Mouse (Mus musculus): ENCODE measurements around the gene Slc7a4. TPM values are rescaled to one million over a fixed set of nuclear protein-coding genes. Genes with fewer than 3 reads are reported as not detected.
"Not testable (repeated sequence)": the region's sequence is repeated elsewhere in the genome, so short reads cannot be mapped to it uniquely, and the experiment has no call there.

The Slc7a4 gene
- polyA plus RNA-seq, 1 experiment from 2014 or later: 25.0 TPM

DNA sequence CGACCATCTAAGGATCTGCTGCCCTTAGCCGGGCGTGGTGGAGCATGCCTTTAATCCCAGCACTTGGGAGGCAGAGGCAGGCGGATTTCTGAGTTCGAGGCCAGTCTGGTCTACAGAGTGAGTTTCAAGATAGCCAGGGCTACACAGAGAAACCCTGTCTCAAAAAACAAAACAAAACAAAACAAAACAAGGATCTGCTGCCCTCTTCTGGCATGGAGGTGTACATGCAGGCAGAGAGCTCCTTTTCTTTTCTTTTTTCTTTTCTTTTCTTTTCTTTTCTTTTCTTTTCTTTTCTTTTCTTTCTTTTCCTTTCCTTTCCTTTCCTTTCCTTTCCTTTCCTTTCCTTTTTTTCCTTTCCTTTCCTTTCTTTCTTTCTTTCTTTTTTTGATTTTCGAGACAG is 31.7 kb upstream of the Slc7a4 start:
- H3K27ac ChIP-seq (replicated peaks; ENCODE audit: low read depth, low read length); H3K4me2 ChIP-seq (ENCODE audit: low read length); H3K4me3 ChIP-seq (replicated peaks; ENCODE audit: low read depth, low read length); ATAC-seq (ENCODE audit: low FRiP score, low TSS enrichment); H3K36me3 ChIP-seq (ENCODE audit: control insufficient read depth, insufficient read depth, low read length); H3K9ac ChIP-seq (replicated peaks; ENCODE audit: low read length); H3K4me1 ChIP-seq (ENCODE audit: control insufficient read depth, insufficient read depth, low read length); DNase-seq; H3K9me3 ChIP-seq (ENCODE audit: control insufficient read depth, low read length); H3K27me3 ChIP-seq (ENCODE audit: control insufficient read depth, insufficient read depth, low read length): not testable (repeated sequence)
- WGBS: 90% methylated on average over 6 of the region's 6 CpGs

DNA sequence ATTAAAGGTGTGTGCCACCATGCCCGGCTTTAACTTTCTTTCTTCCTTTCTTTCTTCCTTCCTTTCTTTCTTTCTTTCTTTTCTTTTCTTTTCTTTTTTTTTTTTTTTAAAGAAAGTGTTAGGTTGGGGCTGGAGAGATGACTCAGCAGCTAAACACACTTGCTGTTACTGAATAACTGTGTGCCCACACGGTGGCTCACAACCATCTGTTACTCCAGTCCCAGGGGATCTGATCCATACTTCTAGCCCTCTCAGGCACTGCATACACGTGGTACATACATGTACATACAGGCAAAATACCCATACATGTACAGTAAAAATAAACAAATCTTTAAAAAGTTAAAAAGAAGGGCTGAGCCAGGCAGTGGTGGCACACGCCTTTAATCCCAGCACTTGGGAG is 28.4 kb upstream of the Slc7a4 start:
- no peak overlapping the region for H3K9ac ChIP-seq (replicated peaks; ENCODE audit: low read length)
- no peak overlapping the region for H3K4me2 ChIP-seq (ENCODE audit: low read length)
- H3K36me3 ChIP-seq (ENCODE audit: control insufficient read depth, insufficient read depth, low read length): no peaks in the 10 kb centered on the region
- no peak overlapping the region for H3K4me3 ChIP-seq (replicated peaks; ENCODE audit: low read depth, low read length)
- DNase-seq: no peak
- H3K9me3 ChIP-seq (ENCODE audit: control insufficient read depth, low read length): no peaks in the 10 kb centered on the region
- no peak for ATAC-seq (ENCODE audit: low FRiP score, low TSS enrichment)
- WGBS: 72% methylated on average over 4 of the region's 4 CpGs
- H3K4me1 ChIP-seq (ENCODE audit: control insufficient read depth, insufficient read depth, low read length): no peaks in the 10 kb centered on the region
- no peak overlapping the region for H3K27ac ChIP-seq (replicated peaks; ENCODE audit: low read depth, low read length)
- no peaks in the 10 kb centered on the region for H3K27me3 ChIP-seq (ENCODE audit: control insufficient read depth, insufficient read depth, low read length)

DNA sequence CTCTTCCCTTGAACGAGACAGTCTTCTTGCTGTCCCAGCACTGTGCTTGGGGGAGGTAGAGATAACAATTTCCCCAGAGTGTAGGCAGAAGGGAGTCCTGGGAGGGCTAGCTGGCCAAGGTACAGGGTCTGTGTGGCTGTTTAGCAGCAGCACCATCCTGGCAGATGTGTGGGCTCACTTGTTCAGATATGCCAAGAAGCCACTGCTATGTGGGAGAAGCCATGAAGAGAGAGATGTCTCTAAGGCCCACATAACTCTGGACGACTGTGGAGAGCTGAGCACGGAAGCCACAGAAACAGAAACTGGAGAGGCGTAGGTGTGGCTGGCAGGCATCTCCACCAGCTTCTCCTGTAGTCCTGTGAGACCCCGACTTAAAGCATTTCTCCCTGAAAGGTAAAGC is 22.7 kb upstream of the Slc7a4 start:
- H3K9me3 ChIP-seq (ENCODE audit: control insufficient read depth, low read length): no peaks in the 10 kb centered on the region
- 82% methylated on average over 5 of the region's 5 CpGs for WGBS
- DNase-seq: no peak

DNA sequence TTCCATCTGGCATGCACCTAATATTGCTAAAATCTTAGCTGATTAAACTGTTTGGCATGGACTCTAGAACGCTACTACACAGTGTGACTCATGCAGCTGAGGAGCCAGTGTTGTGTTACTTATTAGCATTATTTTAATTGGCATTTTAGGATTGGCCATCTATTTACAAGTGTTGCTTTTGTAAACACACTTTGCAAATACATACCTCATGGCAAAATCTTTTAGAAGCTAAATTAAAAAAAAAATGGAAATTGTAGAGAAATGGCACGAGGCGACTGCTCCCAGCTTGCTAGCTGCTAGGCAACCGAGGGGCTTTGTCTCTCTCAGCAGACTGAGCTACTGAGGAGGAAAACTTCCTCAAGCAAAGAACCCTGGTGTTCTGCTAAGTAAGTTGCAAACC is 21.9 kb upstream of the Slc7a4 start:
- WGBS: 49% methylated on average over 4 of the region's 4 CpGs
- peak; percentile 13 for DNase-seq

More for the DNA sequence above, 22.7 kb upstream of the Slc7a4 start:
- H3K27ac ChIP-seq (replicated peaks; ENCODE audit: low read depth, low read length): no peak overlapping the region
- H3K4me1 ChIP-seq (ENCODE audit: control insufficient read depth, insufficient read depth, low read length): no peaks in the 10 kb centered on the region
- ATAC-seq (ENCODE audit: low FRiP score, low TSS enrichment): no peak
- H3K4me2 ChIP-seq (ENCODE audit: low read length): no peak overlapping the region
- no peak overlapping the region for H3K9ac ChIP-seq (replicated peaks; ENCODE audit: low read length)
- no peaks in the 10 kb centered on the region for H3K36me3 ChIP-seq (ENCODE audit: control insufficient read depth, insufficient read depth, low read length)
- H3K27me3 ChIP-seq (ENCODE audit: control insufficient read depth, insufficient read depth, low read length): no peaks in the 10 kb centered on the region
- no peak overlapping the region for H3K4me3 ChIP-seq (replicated peaks; ENCODE audit: low read depth, low read length)

DNA sequence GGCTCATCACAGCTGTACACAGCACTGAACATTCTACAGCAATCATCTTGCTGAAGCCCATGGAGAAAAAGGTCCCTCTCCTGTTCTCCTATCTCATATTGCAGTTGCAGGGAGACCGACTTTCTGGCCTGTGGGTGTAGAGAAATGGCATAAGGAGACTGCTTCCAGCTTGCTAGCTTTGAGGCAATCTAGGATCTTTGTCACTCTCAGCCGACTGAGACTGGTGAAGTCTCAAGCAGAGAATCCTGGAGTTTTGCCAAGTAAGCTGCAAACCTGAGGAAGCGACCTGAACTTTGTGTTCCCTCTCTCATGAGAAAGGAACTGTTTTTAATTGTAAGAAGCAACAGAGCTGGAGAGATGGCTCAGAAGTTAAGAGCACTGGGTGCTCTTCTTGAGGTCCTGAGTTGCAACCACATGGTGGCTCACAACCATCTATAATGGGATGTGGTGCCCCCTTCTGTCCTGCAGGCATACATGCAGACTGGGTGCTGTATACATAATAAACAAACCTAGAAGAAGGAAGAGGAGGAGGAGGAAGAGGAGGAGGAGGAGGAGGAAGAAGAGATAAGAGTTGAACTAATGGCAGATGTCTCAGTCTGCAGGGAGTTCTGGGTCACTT is 18.0 kb upstream of the Slc7a4 start:
- Histone ChIP-seq H3K36me3 (ENCODE audit: control insufficient read depth, insufficient read depth, low read length) (no peaks in the 10 kb centered on the region), H3K9ac (replicated peaks; ENCODE audit: low read length) (no peak overlapping the region), H3K27ac (replicated peaks; ENCODE audit: low read depth, low read length) (no peak overlapping the region), H3K9me3 (ENCODE audit: control insufficient read depth, low read length) (no peaks in the 10 kb centered on the region), H3K4me3 (replicated peaks; ENCODE audit: low read depth, low read length) (no peak overlapping the region), H3K27me3 (ENCODE audit: control insufficient read depth, insufficient read depth, low read length) (no peaks in the 10 kb centered on the region), H3K4me2 (ENCODE audit: low read length) (no peak overlapping the region), H3K4me1 (ENCODE audit: control insufficient read depth, insufficient read depth, low read length) (no peaks in the 10 kb centered on the region)
- 72% methylated on average over 3 of the region's 3 CpGs for WGBS
- ATAC-seq (ENCODE audit: low FRiP score, low TSS enrichment): no peak
- no peak for DNase-seq

More for the DNA sequence above, 21.9 kb upstream of the Slc7a4 start:
- no peaks in the 10 kb centered on the region for H3K36me3 ChIP-seq (ENCODE audit: control insufficient read depth, insufficient read depth, low read length)
- no peaks in the 10 kb centered on the region for H3K4me1 ChIP-seq (ENCODE audit: control insufficient read depth, insufficient read depth, low read length)
- no peak for ATAC-seq (ENCODE audit: low FRiP score, low TSS enrichment)
- H3K9me3 ChIP-seq (ENCODE audit: control insufficient read depth, low read length): no peaks in the 10 kb centered on the region
- H3K9ac ChIP-seq (replicated peaks; ENCODE audit: low read length): no peak overlapping the region
- no peaks in the 10 kb centered on the region for H3K27me3 ChIP-seq (ENCODE audit: control insufficient read depth, insufficient read depth, low read length)
- no peak overlapping the region for H3K4me2 ChIP-seq (ENCODE audit: low read length)
- H3K27ac ChIP-seq (replicated peaks; ENCODE audit: low read depth, low read length): no peak overlapping the region
- H3K4me3 ChIP-seq (replicated peaks; ENCODE audit: low read depth, low read length): no peak overlapping the region

DNA sequence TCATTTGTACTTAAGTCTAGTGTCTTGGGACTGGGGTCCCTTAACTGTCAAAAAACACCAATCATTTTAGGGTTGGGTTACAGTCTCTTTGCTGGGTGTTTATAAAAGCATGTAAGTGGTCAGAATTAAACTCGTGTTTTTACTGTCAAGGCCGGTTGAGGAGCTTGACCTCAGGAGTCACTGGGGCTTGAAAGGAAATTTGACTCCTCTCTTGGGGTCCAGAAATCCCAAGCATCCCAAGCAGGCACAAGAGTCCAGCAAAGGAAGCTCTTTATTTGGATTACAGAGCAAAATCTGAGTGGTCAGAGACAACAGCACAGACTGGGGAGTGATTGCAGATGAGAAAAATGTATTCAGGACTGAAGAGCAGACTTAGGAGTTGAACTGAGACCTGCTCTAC is 7.7 kb upstream of the Slc7a4 start:
- Histone ChIP-seq H3K36me3 (ENCODE audit: control insufficient read depth, insufficient read depth, low read length) (no peaks in the 10 kb centered on the region), H3K27me3 (ENCODE audit: control insufficient read depth, insufficient read depth, low read length) (no peaks in the 10 kb centered on the region), H3K9ac (replicated peaks; ENCODE audit: low read length) (no peak overlapping the region), H3K4me3 (replicated peaks; ENCODE audit: low read depth, low read length) (no peak overlapping the region), H3K27ac (replicated peaks; ENCODE audit: low read depth, low read length) (no peak overlapping the region), H3K4me1 (ENCODE audit: control insufficient read depth, insufficient read depth, low read length) (no peaks in the 10 kb centered on the region), H3K4me2 (ENCODE audit: low read length) (no peak overlapping the region), H3K9me3 (ENCODE audit: control insufficient read depth, low read length) (no peaks in the 10 kb centered on the region)
- ATAC-seq (ENCODE audit: low FRiP score, low TSS enrichment) (no peak), DNase-seq (no peak)
- WGBS: 45% methylated on average over 2 of the region's 2 CpGs

DNA sequence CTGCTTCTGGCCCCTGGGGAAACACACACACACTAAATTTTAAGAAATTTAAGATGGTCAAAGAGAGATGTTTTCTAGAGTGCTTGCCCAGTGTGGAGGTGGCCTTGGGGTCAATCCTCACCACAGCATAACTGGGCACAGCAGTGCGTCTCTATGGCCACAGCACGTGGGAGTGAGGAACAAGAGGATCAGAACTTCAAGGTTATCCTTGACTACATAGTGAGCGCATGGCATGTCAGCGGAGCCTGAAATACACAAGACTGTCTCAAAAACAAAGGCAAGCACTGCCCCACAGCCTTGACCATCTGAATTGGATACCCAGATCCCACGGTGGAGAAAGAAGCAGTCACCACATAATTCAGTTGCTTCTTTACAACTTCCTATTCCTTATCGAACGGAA is 1.5 kb upstream of the Slc7a4 start:
- Histone ChIP-seq H3K4me2 (ENCODE audit: low read length) (no peak overlapping the region), H3K9me3 (ENCODE audit: control insufficient read depth, low read length) (no peaks in the 10 kb centered on the region), H3K36me3 (ENCODE audit: control insufficient read depth, insufficient read depth, low read length) (no peaks in the 10 kb centered on the region), H3K27ac (replicated peaks; ENCODE audit: low read depth, low read length) (no peak overlapping the region), H3K27me3 (ENCODE audit: control insufficient read depth, insufficient read depth, low read length) (no peaks in the 10 kb centered on the region), H3K4me3 (replicated peaks; ENCODE audit: low read depth, low read length) (no peak overlapping the region), H3K9ac (replicated peaks; ENCODE audit: low read length) (no peak overlapping the region), H3K4me1 (ENCODE audit: control insufficient read depth, insufficient read depth, low read length) (no peaks in the 10 kb centered on the region)
- 81% methylated on average over 7 of the region's 7 CpGs for WGBS
- ATAC-seq (ENCODE audit: low FRiP score, low TSS enrichment): no peak
- no peak for DNase-seq

DNA sequence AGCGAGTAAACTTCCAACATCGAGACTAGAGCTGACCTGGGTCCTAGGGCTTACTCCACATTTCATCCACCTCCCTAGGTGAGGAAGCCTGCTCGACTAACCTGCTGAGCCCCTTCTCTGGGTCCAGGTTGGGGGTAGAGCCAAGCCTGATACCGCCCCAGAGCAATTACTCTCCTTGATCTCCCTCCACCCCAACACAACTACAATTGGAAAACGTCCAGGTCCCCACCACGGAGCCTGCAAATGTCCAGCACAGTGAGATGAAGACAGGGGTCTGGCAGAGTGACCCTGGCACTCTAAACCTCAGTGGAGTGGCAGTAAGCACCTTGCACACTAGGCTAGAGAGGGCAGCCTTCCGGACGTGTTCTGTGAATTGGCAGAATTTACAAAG is 6.2 kb downstream of the Slc7a4 start:
- Histone ChIP-seq H3K36me3 (ENCODE audit: control insufficient read depth, insufficient read depth, low read length) (no peaks in the 10 kb centered on the region), H3K4me1 (ENCODE audit: control insufficient read depth, insufficient read depth, low read length) (0 out of 2 replicates have a peak, but pooled peaks cover 3% of the 10 kb centered on the region), H3K4me3 (replicated peaks; ENCODE audit: low read depth, low read length) (peak overlapping the region; percentile 53), H3K27me3 (ENCODE audit: control insufficient read depth, insufficient read depth, low read length) (peaks cover 7% of the 10 kb centered on the region), H3K27ac (replicated peaks; ENCODE audit: low read depth, low read length) (no peak overlapping the region; the same call in 1 of the 2 replicates), H3K9me3 (ENCODE audit: control insufficient read depth, low read length) (no peaks in the 10 kb centered on the region), H3K9ac (replicated peaks; ENCODE audit: low read length) (peak overlapping the region; percentile 64), H3K4me2 (ENCODE audit: low read length) (peak overlapping the region; percentile 60)
- peak; percentile 1 for DNase-seq
- 16% methylated on average over 8 of the region's 8 CpGs for WGBS
- no peak for ATAC-seq (ENCODE audit: low FRiP score, low TSS enrichment)

Measured in midbrain, embryonic 14.5 days (tissue).